Mouse (Mus musculus): ENCODE measurements around the gene Atp6v1f. TPM values are rescaled to one million over a fixed set of nuclear protein-coding genes. Genes with fewer than 3 reads are reported as not detected.
A peak's percentile ranks its signal among the peaks of the same experiment; 100 is the strongest.

The Atp6v1f gene
- polyA plus RNA-seq, 1 experiment = 275 TPM

- Histone ChIP-seq H3K4me1 (ENCODE audit: control insufficient read depth, insufficient read depth, low read length) (peaks cover 2% of the 10 kb centered on the region; the same call in 1 of the 2 replicates), H3K4me3 (replicated peaks; ENCODE audit: extremely low read depth, low read depth, low read length) (peak overlapping the region; percentile 52)
- peak; percentile 92 for TF ChIP-seq CTCF (IDR thresholded peaks at IDR 0.05; ENCODE audit: insufficient read depth, low read length)
- TF ChIP-seq POLR2A (IDR thresholded peaks at IDR 0.05; ENCODE audit: borderline replicate concordance, extremely low read depth, low read depth, low read length) = no peak
- WGBS = 8% methylated on average over 26 of the region's 26 CpGs
- DNase-seq = peak; percentile 64
These were observed 17.4 kb downstream of the Atp6v1f start for GRCm38 (mm10) chr6:29484716-29485559.

DNA sequence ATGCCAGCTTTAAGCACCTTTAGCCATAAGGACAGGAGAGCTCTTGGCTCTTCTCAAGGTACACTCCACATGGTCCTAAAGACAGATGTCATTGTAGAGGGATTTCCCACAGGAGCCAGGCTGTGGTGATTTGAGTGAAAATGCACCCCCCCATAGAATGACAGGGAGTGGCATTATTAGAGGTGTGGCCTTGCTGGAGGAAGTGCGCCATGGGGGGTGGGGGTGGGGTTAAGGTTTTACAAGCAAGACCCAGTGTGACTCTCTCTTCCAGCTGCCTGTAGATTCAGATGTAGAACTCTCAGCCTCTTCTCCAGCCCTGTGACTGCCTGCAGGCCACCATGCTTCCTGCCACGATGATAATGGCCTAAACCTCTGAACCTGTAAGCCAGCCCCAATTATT is 18.4 kb downstream of the Atp6v1f start:
- no peak for TF ChIP-seq CTCF (IDR thresholded peaks at IDR 0.05; ENCODE audit: insufficient read depth, low read length)
- TF ChIP-seq POLR2A (IDR thresholded peaks at IDR 0.05; ENCODE audit: borderline replicate concordance, extremely low read depth, low read depth, low read length) = no peak
- peaks cover 2% of the 10 kb centered on the region; the same call in 1 of the 2 replicates for H3K4me1 ChIP-seq (ENCODE audit: control insufficient read depth, insufficient read depth, low read length)
- 54% methylated on average over 2 of the region's 2 CpGs for WGBS

DNA sequence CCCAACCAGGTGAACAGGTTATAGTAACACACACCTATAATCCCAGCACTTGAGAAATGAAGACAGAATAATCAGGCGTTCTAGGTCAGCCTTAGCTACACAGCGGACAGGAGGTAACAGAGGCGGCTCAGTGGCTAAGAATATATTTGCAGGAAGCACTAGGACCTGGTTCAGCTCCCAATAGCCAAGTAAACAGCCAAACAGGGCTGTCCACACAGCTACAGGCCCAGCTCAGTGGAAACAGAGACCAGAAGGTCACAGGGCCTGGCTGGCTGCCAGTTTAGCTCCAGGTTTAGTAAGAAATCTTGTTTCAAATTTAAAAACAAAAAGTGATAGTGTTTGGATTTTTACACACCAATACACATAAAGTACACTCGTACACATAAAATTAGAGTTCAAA is 26.6 kb downstream of the Atp6v1f start:
- no peak for TF ChIP-seq CTCF (IDR thresholded peaks at IDR 0.05; ENCODE audit: insufficient read depth, low read length)
- TF ChIP-seq POLR2A (IDR thresholded peaks at IDR 0.05; ENCODE audit: borderline replicate concordance, extremely low read depth, low read depth, low read length) = no peak
- 72% methylated on average over 4 of the region's 4 CpGs for WGBS
- Histone ChIP-seq H3K4me1 (ENCODE audit: control insufficient read depth, insufficient read depth, low read length) (no peaks in the 10 kb centered on the region), H3K4me3 (replicated peaks; ENCODE audit: extremely low read depth, low read depth, low read length) (no peak overlapping the region)
- DNase-seq = no peak

More for the DNA sequence above, 18.4 kb downstream of the Atp6v1f start:
- H3K4me3 ChIP-seq (replicated peaks; ENCODE audit: extremely low read depth, low read depth, low read length) = no peak overlapping the region
- no peak for DNase-seq

- Histone ChIP-seq H3K4me3 (replicated peaks; ENCODE audit: extremely low read depth, low read depth, low read length) (no peak overlapping the region), H3K4me1 (ENCODE audit: control insufficient read depth, insufficient read depth, low read length) (no peaks in the 10 kb centered on the region)
- TF ChIP-seq CTCF (IDR thresholded peaks at IDR 0.05; ENCODE audit: insufficient read depth, low read length) (no peak), POLR2A (IDR thresholded peaks at IDR 0.05; ENCODE audit: borderline replicate concordance, extremely low read depth, low read depth, low read length) (no peak)
- no peak for DNase-seq
- WGBS = 32% methylated on average over 25 of the region's 25 CpGs
These were observed 28.8 kb downstream of the Atp6v1f start for GRCm38 (mm10) chr6:29496270-29496669.

DNA sequence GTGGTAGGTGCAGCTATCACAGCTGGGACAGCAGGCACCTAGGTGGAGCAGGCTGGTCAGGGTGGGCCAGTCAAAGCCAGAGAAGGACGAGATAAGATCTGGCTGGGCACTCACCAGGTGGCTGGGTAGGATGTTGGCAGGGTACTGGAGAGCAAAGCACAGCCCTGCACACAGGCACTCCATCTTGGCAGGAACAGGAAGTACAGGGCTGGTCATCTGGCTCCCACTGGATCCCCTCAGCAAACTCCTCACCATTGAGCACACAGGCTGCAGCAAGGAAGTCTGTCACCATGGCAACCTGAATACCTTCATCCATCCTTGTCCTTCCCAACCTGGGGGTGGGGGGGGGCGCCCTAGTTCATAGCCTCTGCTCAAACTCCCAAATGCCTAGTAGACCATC is 30.3 kb downstream of the Atp6v1f start:
- H3K4me3 ChIP-seq (replicated peaks; ENCODE audit: extremely low read depth, low read depth, low read length) = no peak overlapping the region
- no peak for DNase-seq
- H3K4me1 ChIP-seq (ENCODE audit: control insufficient read depth, insufficient read depth, low read length) = no peaks in the 10 kb centered on the region
- TF ChIP-seq POLR2A (IDR thresholded peaks at IDR 0.05; ENCODE audit: borderline replicate concordance, extremely low read depth, low read depth, low read length) (no peak), CTCF (IDR thresholded peaks at IDR 0.05; ENCODE audit: insufficient read depth, low read length) (no peak)
- WGBS = 37% methylated on average over 2 of the region's 2 CpGs

- no peak for TF ChIP-seq CTCF (IDR thresholded peaks at IDR 0.05; ENCODE audit: insufficient read depth, low read length)
- no peak for TF ChIP-seq POLR2A (IDR thresholded peaks at IDR 0.05; ENCODE audit: borderline replicate concordance, extremely low read depth, low read depth, low read length)
These were observed 32.7 kb downstream of the Atp6v1f start for GRCm38 (mm10) chr6:29500177-29500576.

DNA sequence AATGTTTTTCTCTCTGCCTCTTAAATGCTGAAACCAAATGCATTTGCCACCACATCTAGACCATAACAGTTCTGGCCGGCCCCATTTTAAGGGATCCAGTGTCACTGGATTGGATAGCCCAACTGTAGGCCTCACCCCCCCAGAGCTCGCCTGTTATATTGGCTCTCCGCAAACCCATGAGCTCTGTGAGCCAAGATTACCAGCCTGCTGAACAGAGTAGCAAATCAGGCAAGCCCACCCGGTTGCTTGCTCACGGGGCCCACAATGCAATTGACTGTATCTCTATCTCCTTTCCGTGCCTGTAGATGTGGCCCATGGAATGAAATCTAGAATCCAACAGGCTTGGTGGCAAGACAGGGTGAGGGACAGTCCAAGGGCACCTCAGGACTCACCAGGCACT is 33.3 kb downstream of the Atp6v1f start:
- 92% methylated on average over 6 of the region's 6 CpGs for WGBS
- no peak for DNase-seq
- H3K4me1 ChIP-seq (ENCODE audit: control insufficient read depth, insufficient read depth, low read length) = no peaks in the 10 kb centered on the region
- no peak overlapping the region for H3K4me3 ChIP-seq (replicated peaks; ENCODE audit: extremely low read depth, low read depth, low read length)
- TF ChIP-seq POLR2A (IDR thresholded peaks at IDR 0.05; ENCODE audit: borderline replicate concordance, extremely low read depth, low read depth, low read length) = no peak

More at GRCm38 (mm10) chr6:29500177-29500576, 32.7 kb downstream of the Atp6v1f start:
- 86% methylated on average over 7 of the region's 7 CpGs for whole genome bisulfite sequencing
- no peak for DNase-seq
- Histone ChIP-seq H3K4me1 (ENCODE audit: control insufficient read depth, insufficient read depth, low read length) (no peaks in the 10 kb centered on the region), H3K4me3 (replicated peaks; ENCODE audit: extremely low read depth, low read depth, low read length) (no peak overlapping the region)

- Histone ChIP-seq H3K4me1 (ENCODE audit: control insufficient read depth, insufficient read depth, low read length) (no peaks in the 10 kb centered on the region), H3K4me3 (replicated peaks; ENCODE audit: extremely low read depth, low read depth, low read length) (no peak overlapping the region)
- TF ChIP-seq POLR2A (IDR thresholded peaks at IDR 0.05; ENCODE audit: borderline replicate concordance, extremely low read depth, low read depth, low read length) (no peak), CTCF (IDR thresholded peaks at IDR 0.05; ENCODE audit: insufficient read depth, low read length) (no peak)
- WGBS = 90% methylated on average over 1 of the region's 1 CpGs
- no peak for DNase-seq
These were observed 34.1 kb downstream of the Atp6v1f start for GRCm38 (mm10) chr6:29501599-29501998.

- 92% methylated on average over 5 of the region's 5 CpGs for WGBS
- H3K4me3 ChIP-seq (replicated peaks; ENCODE audit: extremely low read depth, low read depth, low read length) = no peak overlapping the region
- TF ChIP-seq POLR2A (IDR thresholded peaks at IDR 0.05; ENCODE audit: borderline replicate concordance, extremely low read depth, low read depth, low read length) (no peak), CTCF (IDR thresholded peaks at IDR 0.05; ENCODE audit: insufficient read depth, low read length) (no peak)
- DNase-seq = no peak
- no peaks in the 10 kb centered on the region for H3K4me1 ChIP-seq (ENCODE audit: control insufficient read depth, insufficient read depth, low read length)
These were observed 38.0 kb downstream of the Atp6v1f start for GRCm38 (mm10) chr6:29505493-29505892.

- H3K4me1 ChIP-seq (ENCODE audit: control insufficient read depth, insufficient read depth, low read length) = no peaks in the 10 kb centered on the region
- TF ChIP-seq CTCF (IDR thresholded peaks at IDR 0.05; ENCODE audit: insufficient read depth, low read length) = no peak
- no peak for TF ChIP-seq POLR2A (IDR thresholded peaks at IDR 0.05; ENCODE audit: borderline replicate concordance, extremely low read depth, low read depth, low read length)
- WGBS = 40% methylated on average over 8 of the region's 8 CpGs
- H3K4me3 ChIP-seq (replicated peaks; ENCODE audit: extremely low read depth, low read depth, low read length) = no peak overlapping the region
- DNase-seq = no peak
These were observed 39.3 kb downstream of the Atp6v1f start for GRCm38 (mm10) chr6:29506834-29507233.
